ENCODE assay signal across 11 mouse cellular contexts in the genomic region with DNA sequence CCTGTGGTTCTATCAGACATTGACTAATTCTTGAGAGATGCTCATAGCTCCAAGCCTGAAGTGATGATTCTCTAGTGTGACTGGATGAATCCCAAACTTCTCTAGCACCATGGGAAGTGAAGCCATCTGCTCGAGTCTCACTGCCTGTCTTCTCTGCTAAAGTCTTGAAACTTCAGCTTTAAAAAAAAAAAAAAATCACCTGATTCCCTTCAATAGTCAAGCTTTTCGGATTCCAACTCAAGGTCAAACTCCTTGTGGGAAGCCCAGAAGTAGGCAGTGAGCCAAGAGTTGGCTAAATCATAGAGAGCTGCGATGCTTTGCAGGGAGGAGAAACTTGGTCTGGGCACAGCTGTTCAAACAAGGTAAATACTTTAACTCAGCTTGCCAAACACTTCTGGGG. TPM values are rescaled to one million over a fixed set of nuclear protein-coding genes. Genes with fewer than 3 reads are reported as not detected.
DNase-seq lines count a peak whose midpoint lies in the region; ATAC-seq and TF ChIP-seq lines count a peak whose summit lies in the region.
"Had no signal": no experiment of that assay in that cellular context is flagged by ENCODE, and none has a peak within 500 bp of the region (broad histone marks: within the 10 kb centered on the region; RNA-seq: fewer than 3 reads in every experiment).

No protein-coding gene starts in this region.

- intact Hi-C loops in left cerebral cortex, adult 2 months (cut with DNase I): no loop called here

- no peak overlapping the region for H3K9ac ChIP-seq in neural tube, embryonic 15.5 days (replicated peaks)
- H3K9ac ChIP-seq: liver, embryonic 13.5 days had no signal

- no peaks in the 10 kb centered on the region for H3K27me3 ChIP-seq in neural tube, embryonic 15.5 days (replicated peaks)
- H3K27me3 ChIP-seq: liver, embryonic 13.5 days had no signal

- TF ChIP-seq CTCF in left cerebral cortex, adult 2 months (IDR thresholded peaks at IDR 0.05): no peak

- 82% methylated on average over 3 of the region's 3 CpGs for WGBS in neural tube, embryonic 15.5 days

- peaks cover 6% of the 10 kb centered on the region; the same call in 1 of the 2 replicates for H3K36me3 ChIP-seq in neural tube, embryonic 15.5 days
- H3K36me3 ChIP-seq: liver, embryonic 13.5 days had no signal

- H3K27ac ChIP-seq in left cerebral cortex, adult 2 months: peak overlapping the region; percentile 74
- H3K27ac ChIP-seq in neural tube, embryonic 15.5 days (replicated peaks): no peak overlapping the region
- H3K27ac ChIP-seq: liver, embryonic 13.5 days; midbrain, embryonic 10.5 days had no signal

- H3K4me1 ChIP-seq in neural tube, embryonic 15.5 days: peaks cover 5% of the 10 kb centered on the region; the same call in 1 of the 2 replicates

- ATAC-seq in neural tube, embryonic 15.5 days (ENCODE audit: low FRiP score): no peak

- H3K4me2 ChIP-seq in neural tube, embryonic 15.5 days: no peak overlapping the region
- H3K4me2 ChIP-seq: liver, embryonic 13.5 days had no signal

- peak; percentile 68 for DNase-seq in cerebellum, adult 9-10 months
- no peak for DNase-seq in cerebellum, adult 11 months
- no peak for DNase-seq in left cerebral cortex, adult 2 months (ENCODE audit: extremely low spot score in 1 of 2, low spot score in 2 of 2)
- DNase-seq in left cerebral cortex, adult 11 months (ENCODE audit: low spot score): no peak
- peak; percentile 27 for DNase-seq in fibroblast of lung, adult 2 months (ENCODE audit: low read depth)
- DNase-seq in lung, postnatal 25 days (ENCODE audit: low spot score): peak; percentile 28
- no peak for DNase-seq in thymus, postnatal 25 days
- DNase-seq: left cerebral cortex, postnatal 4 days; liver, embryonic 13.5 days had no signal

- H3K9me3 ChIP-seq in neural tube, embryonic 15.5 days (replicated peaks): no peaks in the 10 kb centered on the region

- no peak overlapping the region for H3K4me3 ChIP-seq in left cerebral cortex, adult 2 months
- H3K4me3 ChIP-seq in neural tube, embryonic 15.5 days (replicated peaks): no peak overlapping the region
- H3K4me3 ChIP-seq: liver, embryonic 13.5 days; midbrain, embryonic 10.5 days had no signal

RNA-seq across cellular contexts. Expression of a gene that starts 15.5 kb away (rescaled TPM):
- 1,000 to 10,000 TPM; 2,238 to 2,247 TPM for total RNA-seq in left cerebral cortex, adult 2 months (2021)
- polyA plus RNA-seq in neural tube, embryonic 15.5 days (2015; fragmentation: Nextera tagmentation; extraction: Ambion mirVana): 2,749 and 3,020 TPM in 2 replicates

RNA-seq across cellular contexts. Expression of a gene that starts 55.3 kb away (rescaled TPM):
- total RNA-seq in left cerebral cortex, adult 2 months (2021): 10 to 100 TPM; 17.3 to 21.9 TPM
- polyA plus RNA-seq in neural tube, embryonic 15.5 days (2015; fragmentation: Nextera tagmentation; extraction: Ambion mirVana): 10.4 and 11.8 TPM in 2 replicates

Comparison
In these comparisons a context has a peak if more than half of its experiments do, and no peak if none do; other contexts are left out.
1. DNase-seq: peak in cerebellum, adult 9-10 months (single experiment), fibroblast of lung, adult 2 months (single experiment) and lung, postnatal 25 days (single experiment); none in cerebellum, adult 11 months (single experiment), left cerebral cortex, adult 2 months (0 of 2), left cerebral cortex, adult 11 months (single experiment) and thymus, postnatal 25 days (single experiment).